Mouse (Mus musculus): ENCODE measurements around the gene Hykk. TPM values are rescaled to one million over a fixed set of nuclear protein-coding genes. Genes with fewer than 3 reads are reported as not detected.

Hykk gene
- polyA plus RNA-seq, 2 experiments: 4.3 to 5.9 TPM

DNA sequence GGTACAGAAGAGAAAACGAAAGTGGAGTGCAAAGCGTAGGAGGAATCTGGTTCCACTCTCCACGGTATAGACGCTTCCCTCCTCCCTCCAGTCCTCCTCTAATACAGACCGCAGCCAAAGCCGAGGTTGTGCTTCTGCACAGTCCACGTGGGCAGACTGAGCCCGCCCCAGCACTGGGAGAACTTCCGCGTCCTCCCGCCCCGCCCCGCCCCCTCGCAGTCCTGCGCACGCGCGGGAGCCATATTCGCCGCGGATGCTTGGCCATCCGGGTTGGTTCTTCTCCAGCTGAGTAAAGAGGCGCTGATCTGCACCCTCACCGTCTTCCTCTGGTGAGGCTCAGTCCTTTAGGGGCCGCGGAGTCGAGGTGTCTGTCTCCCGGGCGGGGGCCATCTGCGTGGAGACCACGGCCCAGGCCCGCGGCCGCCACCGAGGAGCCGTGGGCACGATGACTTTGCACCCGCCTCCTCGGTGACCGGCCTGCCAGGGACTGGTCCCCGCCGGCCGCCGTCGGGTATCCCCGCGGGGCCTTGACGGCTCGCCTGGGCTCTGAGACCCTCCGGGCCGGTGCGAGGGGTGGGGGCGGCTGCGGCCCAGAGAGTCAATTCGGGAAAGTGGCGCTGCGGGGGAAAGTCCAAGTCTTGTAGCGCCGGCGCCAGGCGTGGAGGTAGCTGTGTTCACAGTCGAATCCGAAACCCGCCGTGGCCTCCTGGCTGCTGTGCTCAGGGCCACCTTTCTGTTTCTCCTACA, 33.7 kb downstream of the Hykk start, which contains the start of the genes Psma4 and AY074887:
Gene Psma4 (plus strand): TSS at position 216 of the 747 bp plus-strand sequence.
Gene AY074887 (minus strand): TSS at position 424 of the 747 bp plus-strand sequence.
- TF ChIP-seq POLR2A (IDR thresholded peaks at IDR 0.05; ENCODE audit: borderline replicate concordance, extremely low read depth, insufficient read depth, insufficient read length): peak; percentile 88; the same call in 1 of the 2 replicates
- ATAC-seq (ENCODE audit: low FRiP score, low read depth) (peak; percentile 100), DNase-seq (ENCODE audit: low spot score) (peak; percentile 97)
- Histone ChIP-seq H3K4me1 (ENCODE audit: control insufficient read depth, insufficient read depth, low read length) (peaks cover 11% of the 10 kb centered on the region; the same call in 1 of the 2 replicates), H3K4me3 (replicated peaks; ENCODE audit: low read length) (peak within 1 kb of the TSS; percentile 93), H3K36me3 (ENCODE audit: control insufficient read depth, insufficient read depth, low read length) (peaks cover 38% of the 10 kb centered on the region), H3K9ac (ENCODE audit: low read depth, low read length, severe bottlenecking) (peak within 1 kb of the TSS; percentile 90), H3K27me3 (ENCODE audit: control insufficient read depth, insufficient read depth, low read length) (no peaks in the 10 kb centered on the region), H3K9me3 (ENCODE audit: control insufficient read depth, low read length) (no peaks in the 10 kb centered on the region), H3K4me2 (replicated peaks; ENCODE audit: low read depth, low read length, severe bottlenecking) (peak within 1 kb of the TSS; percentile 71), H3K27ac (replicated peaks; ENCODE audit: low read depth, low read length) (peak within 1 kb of the TSS; percentile 89)
- 3% methylated on average over 64 of the region's 65 CpGs for WGBS

GRCm38 (mm10) chr9:54961059-54961458, 44.0 kb downstream of the Hykk start:
- no peaks in the 10 kb centered on the region for H3K27me3 ChIP-seq (ENCODE audit: control insufficient read depth, insufficient read depth, low read length)
- no peak overlapping the region for H3K4me2 ChIP-seq (replicated peaks; ENCODE audit: low read depth, low read length, severe bottlenecking)
- TF ChIP-seq POLR2A (IDR thresholded peaks at IDR 0.05; ENCODE audit: borderline replicate concordance, extremely low read depth, insufficient read depth, insufficient read length): no peak
- no peak for DNase-seq (ENCODE audit: low spot score)
- H3K4me1 ChIP-seq (ENCODE audit: control insufficient read depth, insufficient read depth, low read length): no peaks in the 10 kb centered on the region
- peaks cover 39% of the 10 kb centered on the region for H3K36me3 ChIP-seq (ENCODE audit: control insufficient read depth, insufficient read depth, low read length)
- H3K9me3 ChIP-seq (ENCODE audit: control insufficient read depth, low read length): no peaks in the 10 kb centered on the region
- H3K9ac ChIP-seq (ENCODE audit: low read depth, low read length, severe bottlenecking): no peak overlapping the region
- 87% methylated on average over 4 of the region's 4 CpGs for WGBS
- ATAC-seq (ENCODE audit: low FRiP score, low read depth): no peak
- no peak overlapping the region for H3K4me3 ChIP-seq (replicated peaks; ENCODE audit: low read length)
- no peak overlapping the region for H3K27ac ChIP-seq (replicated peaks; ENCODE audit: low read depth, low read length)

DNA sequence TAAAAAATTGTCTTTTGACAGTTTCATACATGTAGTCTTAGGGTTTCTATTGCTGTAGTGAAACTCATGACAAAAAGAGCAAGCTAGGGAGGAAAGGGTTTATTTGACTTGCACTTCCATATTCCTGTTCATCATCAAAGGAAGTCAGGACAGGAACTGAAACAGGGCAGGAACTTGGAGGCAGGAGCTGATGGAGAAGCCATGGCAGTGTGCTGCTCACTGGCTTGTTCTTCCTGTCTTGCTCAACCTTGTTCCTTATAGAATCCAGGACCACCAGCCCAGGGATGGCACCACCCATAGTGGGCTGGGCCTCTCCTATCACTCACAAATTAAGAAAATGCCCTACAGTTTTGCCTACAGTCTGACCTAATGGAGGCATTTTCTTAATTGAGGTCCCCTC, 46.6 kb downstream of the Hykk start:
- ATAC-seq (ENCODE audit: low FRiP score, low read depth) (no peak), DNase-seq (ENCODE audit: low spot score) (no peak)
- H3K4me3 ChIP-seq (replicated peaks; ENCODE audit: low read length): no peak overlapping the region
- no peak for TF ChIP-seq POLR2A (IDR thresholded peaks at IDR 0.05; ENCODE audit: borderline replicate concordance, extremely low read depth, insufficient read depth, insufficient read length)
- no peaks in the 10 kb centered on the region for H3K27me3 ChIP-seq (ENCODE audit: control insufficient read depth, insufficient read depth, low read length)
- no peak overlapping the region for H3K4me2 ChIP-seq (replicated peaks; ENCODE audit: low read depth, low read length, severe bottlenecking)
- no peaks in the 10 kb centered on the region for H3K4me1 ChIP-seq (ENCODE audit: control insufficient read depth, insufficient read depth, low read length)
- H3K9me3 ChIP-seq (ENCODE audit: control insufficient read depth, low read length): no peaks in the 10 kb centered on the region
- peaks cover 14% of the 10 kb centered on the region for H3K36me3 ChIP-seq (ENCODE audit: control insufficient read depth, insufficient read depth, low read length)
- H3K9ac ChIP-seq (ENCODE audit: low read depth, low read length, severe bottlenecking): no peak overlapping the region
- H3K27ac ChIP-seq (replicated peaks; ENCODE audit: low read depth, low read length): no peak overlapping the region

GRCm38 (mm10) chr9:54969972-54970637, 53.0 kb downstream of the Hykk start:
- no peak for DNase-seq (ENCODE audit: low spot score)
- Histone ChIP-seq H3K36me3 (ENCODE audit: control insufficient read depth, insufficient read depth, low read length) (no peaks in the 10 kb centered on the region), H3K4me1 (ENCODE audit: control insufficient read depth, insufficient read depth, low read length) (no peaks in the 10 kb centered on the region), H3K27me3 (ENCODE audit: control insufficient read depth, insufficient read depth, low read length) (no peaks in the 10 kb centered on the region), H3K9me3 (ENCODE audit: control insufficient read depth, low read length) (no peaks in the 10 kb centered on the region), H3K4me3 (replicated peaks; ENCODE audit: low read length) (no peak overlapping the region), H3K4me2 (replicated peaks; ENCODE audit: low read depth, low read length, severe bottlenecking) (no peak overlapping the region), H3K9ac (ENCODE audit: low read depth, low read length, severe bottlenecking) (no peak overlapping the region), H3K27ac (replicated peaks; ENCODE audit: low read depth, low read length) (no peak overlapping the region)
- no peak for TF ChIP-seq POLR2A (IDR thresholded peaks at IDR 0.05; ENCODE audit: borderline replicate concordance, extremely low read depth, insufficient read depth, insufficient read length)
- ATAC-seq (ENCODE audit: low FRiP score, low read depth): no peak
- WGBS: 64% methylated on average over 8 of the region's 8 CpGs

DNA sequence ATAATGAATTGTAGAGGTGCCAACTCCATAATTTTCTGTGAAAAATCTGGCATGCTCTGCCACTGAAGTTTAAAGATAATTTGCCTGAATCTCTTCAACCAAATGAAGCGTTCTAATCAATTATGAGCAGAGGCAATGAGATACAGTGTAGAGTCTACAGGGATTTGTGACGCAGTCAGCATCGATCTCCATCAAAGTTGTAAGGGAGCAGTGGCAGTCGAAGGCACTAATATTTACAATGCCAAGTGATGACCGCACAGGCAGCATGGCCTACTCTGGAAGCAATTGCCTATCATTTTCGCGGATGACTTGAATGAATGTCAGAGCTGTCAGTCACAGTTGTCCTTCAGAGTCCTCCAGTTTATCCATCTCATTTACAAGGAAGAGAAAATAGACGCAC, 63.6 kb downstream of the Hykk start, which contains the start of gene Chrna5:
Gene Chrna5 (plus strand): TSS at position 207 of the 400 bp plus-strand sequence.
- H3K9ac ChIP-seq (ENCODE audit: low read depth, low read length, severe bottlenecking): peak within 1 kb of the TSS; percentile 61
- WGBS: 72% methylated on average over 8 of the region's 8 CpGs
- no peak within 1 kb of the TSS for H3K27ac ChIP-seq (replicated peaks; ENCODE audit: low read depth, low read length)
- no peaks in the 10 kb centered on the region for H3K36me3 ChIP-seq (ENCODE audit: control insufficient read depth, insufficient read depth, low read length)
- H3K9me3 ChIP-seq (ENCODE audit: control insufficient read depth, low read length): no peaks in the 10 kb centered on the region
- ATAC-seq (ENCODE audit: low FRiP score, low read depth) (no peak), DNase-seq (ENCODE audit: low spot score) (no peak)
- H3K4me3 ChIP-seq (replicated peaks; ENCODE audit: low read length): peak within 1 kb of the TSS; percentile 58
- H3K27me3 ChIP-seq (ENCODE audit: control insufficient read depth, insufficient read depth, low read length): peaks cover 29% of the 10 kb centered on the region
- no peak for TF ChIP-seq POLR2A (IDR thresholded peaks at IDR 0.05; ENCODE audit: borderline replicate concordance, extremely low read depth, insufficient read depth, insufficient read length)
- peak within 1 kb of the TSS; percentile 93 for H3K4me2 ChIP-seq (replicated peaks; ENCODE audit: low read depth, low read length, severe bottlenecking)
- no peaks in the 10 kb centered on the region; the same call in 1 of the 2 replicates for H3K4me1 ChIP-seq (ENCODE audit: control insufficient read depth, insufficient read depth, low read length)
